Mouse (Mus musculus) gastrocnemius, adult 18-20 months (tissue): ENCODE data around the gene Nup214. TPM values are rescaled to one million over a fixed set of nuclear protein-coding genes. Genes with fewer than 3 reads are reported as not detected.
"Not testable (repeated sequence)": the region's sequence is repeated elsewhere in the genome, so short reads cannot be mapped to it uniquely, and the experiment has no call there.

ENCODE experiments used
- DNase-seq: peaks from one replicate; pipeline ENCODE4 v3.0.0; 2021; ENCODE audit warnings: low spot score
- total RNA-seq, 2 experiments: library from RNA; stranded (reverse); gene quantifications; 2 replicates each; pipeline ENCODE4 v1.2.3; 2021

Gene Nup214
- total RNA-seq, 2 experiments from 2014 or later = 18.0 to 23.5 TPM

DNA sequence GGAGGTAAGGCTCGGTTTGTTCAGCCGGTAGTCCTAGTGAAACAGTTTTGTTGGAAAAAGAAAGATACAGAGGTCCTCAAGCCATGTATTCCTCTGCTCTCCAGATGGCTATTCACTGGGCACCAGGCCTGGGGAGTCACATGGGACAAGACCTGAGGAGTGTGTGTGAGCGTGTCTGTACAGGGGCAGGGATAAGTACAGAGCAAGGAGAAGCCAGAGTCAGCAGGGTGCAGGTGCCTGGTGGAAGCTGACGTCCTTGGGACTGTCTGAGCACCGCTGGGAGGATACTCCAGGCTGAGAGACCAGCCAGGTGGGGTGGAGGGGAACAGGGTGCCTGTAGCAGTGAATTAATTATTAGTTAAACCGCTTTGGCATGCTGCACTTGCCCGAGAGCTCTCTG is 10.7 kb upstream of the Nup214 start:
- DNase-seq = no peak

DNA sequence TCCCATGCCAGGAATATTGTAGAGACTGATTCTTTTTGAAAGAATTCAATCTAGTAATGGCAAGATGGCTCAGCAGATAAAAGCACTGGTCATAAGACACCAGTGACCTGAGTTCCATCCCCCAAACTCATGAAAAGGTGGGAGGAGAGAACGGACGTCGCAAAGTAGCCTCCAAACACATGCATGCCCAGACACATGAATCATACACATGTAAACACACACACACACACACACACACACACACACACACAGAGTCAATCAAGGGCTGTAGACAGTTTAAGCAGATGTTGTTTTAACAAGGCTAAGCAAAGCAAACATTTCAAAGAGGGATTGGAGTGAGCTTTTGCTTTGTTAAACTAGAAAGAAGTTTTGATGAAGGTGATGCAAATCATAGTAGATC is 10.0 kb upstream of the Nup214 start:
- DNase-seq = no peak

DNA sequence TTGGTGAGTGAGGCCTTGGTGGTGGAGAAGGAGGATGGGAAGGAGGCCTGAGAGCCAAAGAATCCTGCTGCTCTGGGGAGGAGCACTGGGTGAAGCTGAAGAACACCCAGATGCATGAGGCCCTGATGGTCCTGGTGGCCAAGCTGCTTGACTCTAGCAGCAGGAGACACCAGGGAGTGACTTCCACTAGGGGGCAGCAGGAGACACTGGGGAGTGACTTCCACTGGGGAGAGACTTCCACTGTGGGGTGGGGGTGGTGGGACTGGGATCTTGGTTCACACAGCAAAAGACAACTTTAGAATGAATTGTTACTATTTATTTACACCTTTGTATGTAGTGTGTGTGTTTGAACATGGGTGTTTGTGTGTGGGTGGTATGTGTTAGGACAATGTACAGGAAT is 9.1 kb upstream of the Nup214 start:
- DNase-seq = peak; percentile 45

DNA sequence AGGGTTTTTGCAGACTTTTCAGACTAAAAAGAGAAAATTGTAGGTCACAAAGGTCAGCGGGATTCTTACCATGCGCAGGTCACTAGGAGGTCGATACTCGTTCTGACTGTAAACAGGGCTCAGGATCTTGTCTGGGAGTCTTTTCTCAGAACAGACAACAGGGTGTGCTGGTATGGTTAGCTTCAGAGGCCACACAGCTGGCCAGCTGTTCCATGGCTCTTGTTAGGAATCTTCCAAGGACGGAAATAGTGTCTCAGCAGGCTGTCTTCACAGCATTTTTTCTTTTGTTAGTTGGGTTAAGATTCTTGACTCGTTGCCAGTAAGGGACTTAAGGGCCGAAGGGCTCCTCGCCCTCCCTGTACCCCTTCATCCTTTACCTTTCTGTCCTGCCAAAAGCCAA is 7.4 kb upstream of the Nup214 start:
- no peak for DNase-seq

DNA sequence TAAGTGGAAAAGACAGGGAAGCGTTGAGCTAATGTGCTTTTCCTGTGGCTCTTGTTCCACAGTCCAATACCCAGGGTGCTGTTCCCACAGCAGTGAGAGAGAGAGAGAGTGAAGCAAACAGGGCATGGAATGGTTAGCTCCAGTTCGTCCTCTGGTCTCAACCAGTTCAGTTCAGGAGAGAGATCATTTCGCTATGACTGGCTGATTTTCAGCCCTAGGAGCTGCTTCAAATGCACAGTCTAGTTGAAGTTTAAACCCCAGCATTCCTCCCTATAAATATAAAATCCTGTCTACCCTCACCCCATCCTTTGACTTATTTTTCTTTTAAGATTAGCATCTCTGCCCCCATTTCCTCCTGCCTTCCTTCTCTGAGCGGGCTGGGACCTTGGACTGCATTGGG is 1.6 kb upstream of the Nup214 start:
- no peak for DNase-seq

DNA sequence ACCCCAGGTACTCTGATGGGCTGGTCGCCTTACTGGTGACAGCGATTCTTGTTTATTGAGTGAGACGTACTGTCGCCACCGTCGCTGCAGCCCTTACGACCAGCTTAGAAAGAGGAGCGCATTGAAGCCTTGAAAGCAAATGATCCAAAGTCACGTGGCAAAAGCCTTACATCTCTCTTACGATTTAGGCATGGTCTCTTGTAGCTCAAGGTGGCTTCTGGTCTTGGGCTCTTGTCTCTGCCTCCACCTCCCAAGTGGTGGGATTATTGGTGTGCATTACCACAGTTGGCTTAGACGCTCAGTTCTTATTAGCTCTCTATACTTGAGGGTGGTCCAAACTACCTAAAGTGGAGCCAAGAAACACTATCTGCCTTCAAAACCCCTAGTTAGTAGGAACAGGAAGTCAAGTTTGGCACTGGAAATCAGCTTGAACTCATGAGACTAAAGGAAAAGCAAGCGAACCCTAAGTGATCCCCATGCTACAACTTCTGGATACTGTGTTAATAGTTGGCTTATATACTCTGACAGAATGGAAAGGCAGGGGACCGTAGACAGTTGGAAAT is 654 bp downstream of the Nup214 start:
- DNase-seq = no peak

DNA sequence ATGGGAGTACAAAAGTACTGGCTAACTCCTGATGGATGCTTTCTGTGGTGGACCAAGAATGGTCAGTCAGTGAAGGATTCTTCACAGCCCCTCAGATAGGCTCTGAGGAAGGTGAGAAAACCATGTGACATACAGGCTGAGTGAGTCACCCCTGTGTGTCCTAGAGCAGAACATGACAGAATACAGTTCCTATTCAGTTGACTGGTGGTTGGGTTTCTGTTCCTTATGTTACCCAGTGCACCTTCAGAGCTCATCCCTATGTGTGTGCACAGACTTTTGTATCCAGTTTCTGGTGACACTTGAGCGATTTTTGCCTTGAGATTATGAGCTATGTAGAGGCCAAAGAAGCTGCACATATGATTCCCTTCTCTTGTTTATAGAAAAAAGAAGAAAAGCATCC is 13.5 kb downstream of the Nup214 start:
- DNase-seq = no peak

DNA sequence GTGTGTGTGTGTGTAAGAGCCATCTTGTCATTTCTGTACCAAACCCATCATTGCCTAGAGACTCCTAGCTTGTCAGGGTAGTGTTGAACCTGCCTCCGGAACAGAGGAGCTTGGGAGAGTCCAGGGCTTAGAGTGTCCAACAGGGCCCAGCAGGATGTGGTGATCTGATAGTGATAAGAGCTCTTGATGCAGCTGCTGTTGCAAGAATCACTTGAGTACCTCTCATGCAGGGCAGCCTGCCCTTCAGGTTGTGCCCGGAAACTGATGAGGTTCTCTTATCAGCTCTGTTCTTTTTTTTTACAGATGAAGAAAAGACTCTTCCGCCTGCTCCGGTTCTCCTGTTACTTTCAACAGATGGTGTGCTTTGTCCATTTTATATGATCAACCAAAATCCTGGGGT is 16.7 kb downstream of the Nup214 start:
- DNase-seq = no peak

DNA sequence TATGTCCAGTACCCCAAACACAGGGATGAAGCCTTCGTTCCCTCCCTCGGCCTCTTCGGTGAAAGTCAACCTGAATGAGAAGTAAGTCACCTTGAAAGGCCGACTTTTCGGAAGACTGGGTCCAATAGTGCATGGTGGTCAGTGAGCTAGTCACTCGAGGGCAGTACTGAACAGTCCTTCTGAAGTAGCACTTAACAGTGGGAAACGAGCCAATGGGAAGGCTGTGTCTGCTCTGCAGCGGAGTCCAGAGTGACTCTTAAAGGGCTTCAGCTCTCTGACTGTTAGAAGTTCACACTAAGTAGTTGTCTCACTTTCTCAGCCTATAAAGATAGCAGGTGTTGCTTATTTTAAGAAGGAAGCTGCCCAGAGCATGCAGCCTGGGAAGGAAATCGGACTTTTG is 20.7 kb downstream of the Nup214 start:
- DNase-seq = no peak

DNA sequence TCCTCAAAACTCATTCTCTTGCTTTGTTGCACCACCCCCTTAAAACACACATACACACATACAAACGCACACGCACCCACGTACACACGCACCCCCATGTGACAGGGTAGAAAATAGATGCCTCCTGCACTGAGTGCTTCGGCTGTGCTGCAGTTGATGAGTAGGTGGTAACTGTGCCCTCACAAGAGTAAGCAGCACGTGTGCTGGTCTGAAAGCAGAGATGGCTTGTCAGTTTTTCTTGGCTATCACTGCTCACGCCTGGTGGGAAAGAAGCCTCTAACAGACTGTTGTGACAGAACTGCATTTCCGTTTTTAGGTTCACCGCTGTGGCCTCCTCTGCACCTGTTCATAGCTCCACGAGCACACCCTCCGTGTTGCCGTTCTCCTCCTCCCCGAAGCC is 21.8 kb downstream of the Nup214 start:
- DNase-seq = no peak

DNA sequence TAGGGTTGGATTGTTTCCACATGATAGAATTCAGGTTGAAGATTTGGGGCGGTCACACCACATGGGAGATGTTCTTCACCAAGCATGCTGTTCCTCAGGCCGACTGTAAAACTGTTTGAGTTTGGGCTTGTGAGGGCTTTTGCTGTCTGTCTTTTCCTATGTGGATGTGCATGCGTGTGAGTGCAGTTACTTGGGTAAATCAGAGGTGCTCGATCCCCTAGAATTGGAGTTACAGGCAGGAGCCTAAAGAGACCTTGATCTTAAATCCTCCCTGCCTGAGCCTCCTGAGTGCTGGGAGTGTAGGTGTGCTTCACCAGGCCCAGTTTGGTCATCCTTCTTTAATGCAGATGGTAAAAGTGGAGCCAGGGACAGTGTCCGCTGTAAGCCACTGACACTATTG is 23.3 kb downstream of the Nup214 start:
- DNase-seq = no peak

DNA sequence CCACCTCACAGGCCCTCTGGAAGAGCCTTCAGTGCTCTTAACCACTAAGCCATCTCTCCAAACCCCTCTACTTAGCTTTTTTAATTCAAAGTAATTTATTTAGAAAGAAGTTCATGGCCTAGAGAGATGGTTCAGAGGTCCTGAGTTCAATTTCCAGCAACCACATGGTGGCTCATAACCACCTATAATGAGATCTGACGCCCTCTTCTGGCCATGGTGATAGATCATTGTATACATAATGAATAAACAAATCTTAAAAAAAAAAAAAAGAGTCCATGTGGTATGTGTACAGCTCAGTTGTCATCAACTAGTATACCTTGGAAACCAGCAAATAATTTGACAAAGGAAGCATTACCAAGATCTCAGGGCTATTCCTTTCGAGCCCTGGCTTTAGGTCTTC is 24.2 kb downstream of the Nup214 start:
- DNase-seq = no peak

DNA sequence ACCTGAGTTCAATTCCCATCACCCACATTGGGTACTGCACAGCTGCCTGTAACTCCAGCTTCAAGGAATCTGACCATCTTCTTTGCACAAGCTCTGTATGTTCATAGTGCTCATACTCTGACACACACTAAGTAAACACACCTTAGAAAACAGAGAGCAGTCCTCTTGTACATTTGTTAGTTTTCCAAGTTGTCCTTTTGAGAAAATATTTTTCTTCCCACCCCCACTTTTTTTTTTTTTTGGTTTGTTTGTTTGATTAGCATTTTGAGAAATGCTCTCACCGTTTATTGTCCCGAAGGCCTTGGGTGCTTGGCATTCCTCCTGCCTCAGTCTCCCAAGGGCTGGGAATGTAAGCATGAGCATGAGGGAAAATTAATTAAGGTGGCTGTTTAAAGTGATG is 34.1 kb downstream of the Nup214 start:
- no peak for DNase-seq

DNA sequence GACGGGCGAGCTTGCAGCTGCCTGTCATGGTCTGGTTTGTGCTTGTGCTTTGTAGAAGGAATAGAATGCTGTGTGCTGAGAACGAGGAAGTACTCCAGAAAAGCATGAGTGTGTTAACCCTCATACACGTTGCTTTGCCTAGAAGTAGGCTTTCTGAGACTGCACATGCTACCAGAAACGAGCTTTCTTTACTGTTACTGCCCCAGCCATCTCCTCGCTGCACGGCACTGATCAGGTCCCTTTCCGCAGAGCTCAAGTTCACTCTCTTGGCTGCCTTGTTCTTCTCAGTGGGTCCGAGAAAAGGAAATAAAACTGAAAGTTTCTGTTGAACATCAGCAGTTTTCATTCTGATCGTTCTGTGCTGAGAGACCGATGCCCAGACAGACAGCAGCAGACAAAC is 34.5 kb downstream of the Nup214 start:
- no peak for DNase-seq

DNA sequence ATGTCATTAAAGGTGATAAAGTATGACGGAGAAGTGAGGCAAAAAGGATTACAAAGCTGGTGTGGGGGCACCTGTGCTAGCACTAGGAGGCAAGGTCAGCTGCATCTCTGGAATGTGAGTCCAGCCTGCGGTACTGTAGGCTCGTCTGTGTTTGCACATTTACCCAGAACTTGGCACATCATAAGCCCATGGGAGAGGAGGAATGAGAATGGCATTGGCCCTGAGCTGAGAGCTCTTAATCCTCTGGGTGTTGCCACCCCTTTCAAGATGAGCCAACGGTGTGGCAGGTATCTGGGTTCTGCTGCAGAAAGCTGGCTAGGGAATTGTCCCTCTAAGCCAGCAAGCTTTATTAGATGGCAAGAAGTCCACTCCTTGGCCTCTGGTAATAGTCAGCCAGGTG is 45.5 kb downstream of the Nup214 start:
- DNase-seq = no peak

DNA sequence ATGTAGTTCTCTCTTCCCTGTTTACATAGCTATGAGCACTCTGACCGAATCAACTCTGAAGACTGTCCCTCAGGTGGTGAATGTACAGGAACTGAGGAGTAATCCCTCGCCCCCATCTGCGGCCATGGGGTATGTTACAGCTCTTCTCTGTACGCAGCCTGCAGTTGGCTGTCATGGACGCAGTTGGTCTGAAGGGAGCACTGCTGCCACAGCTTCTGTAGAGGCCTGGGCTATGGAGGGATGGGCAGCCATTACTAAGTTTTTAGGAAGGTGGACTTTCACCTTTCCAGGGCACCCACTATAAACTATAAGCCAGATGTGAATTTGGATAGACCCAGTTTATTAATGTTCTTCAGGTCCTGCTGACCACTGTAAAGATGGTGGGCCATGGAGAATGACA is 46.0 kb downstream of the Nup214 start:
- no peak for DNase-seq

DNA sequence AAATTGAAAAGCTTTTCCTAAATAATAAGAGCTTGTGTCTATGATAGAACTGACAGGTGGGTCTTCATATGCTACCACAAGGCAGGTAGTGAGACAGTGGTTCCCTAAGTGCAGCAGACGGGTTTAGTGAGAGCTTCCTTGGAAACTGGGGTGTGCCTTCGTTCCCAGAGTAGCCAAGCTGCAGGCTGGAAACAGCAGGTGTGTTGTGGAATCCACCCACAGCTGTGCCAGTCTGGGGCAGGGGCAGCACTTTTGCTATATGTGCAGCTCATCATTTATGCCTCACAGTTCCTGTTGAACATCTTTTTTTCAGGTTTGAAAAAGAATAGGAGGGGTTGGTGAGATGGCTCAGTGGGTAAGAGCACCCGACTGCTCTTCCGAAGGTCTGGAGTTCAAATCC is 50.1 kb downstream of the Nup214 start:
- DNase-seq = no peak

DNA sequence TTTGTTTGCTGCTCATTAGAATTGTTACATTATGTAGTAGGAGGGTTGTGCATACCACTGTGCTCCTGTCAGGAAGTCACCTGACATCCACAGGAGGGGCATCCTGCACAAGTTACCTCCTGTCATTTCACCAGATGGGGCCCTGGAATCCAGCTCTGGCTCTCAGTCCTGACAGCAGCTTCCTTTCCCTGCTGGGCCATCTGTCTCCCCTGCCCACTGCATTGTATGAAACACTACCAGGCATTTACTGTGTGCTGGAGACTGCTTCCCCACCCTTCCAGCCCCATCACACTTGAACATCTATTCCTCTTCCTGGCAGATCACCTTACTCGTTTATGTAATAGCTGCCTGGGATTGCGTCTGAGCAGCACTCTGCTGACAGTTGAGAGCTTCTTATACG is 55.4 kb downstream of the Nup214 start:
- no peak for DNase-seq

DNA sequence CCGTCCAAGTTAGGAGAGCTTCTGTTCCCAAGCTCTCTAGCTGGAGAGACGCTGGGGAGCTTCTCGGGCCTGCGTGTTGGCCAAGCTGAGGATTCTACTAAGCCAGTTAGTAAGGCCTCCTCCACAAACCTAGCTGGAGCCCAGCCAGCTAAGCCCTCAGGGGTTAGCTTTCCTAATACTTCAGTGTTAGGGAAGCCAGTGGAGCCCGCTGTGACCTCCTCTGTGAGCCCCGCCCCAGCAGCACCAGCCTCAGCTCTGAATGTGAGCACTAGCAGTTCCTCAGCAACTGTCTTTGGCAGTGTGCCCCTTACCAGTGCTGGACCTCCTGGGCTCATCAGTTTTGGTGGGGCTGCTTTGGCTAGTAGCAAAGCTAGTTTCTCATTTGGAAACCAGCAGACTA is 59.2 kb downstream of the Nup214 start:
- peak; percentile 83 for DNase-seq

DNA sequence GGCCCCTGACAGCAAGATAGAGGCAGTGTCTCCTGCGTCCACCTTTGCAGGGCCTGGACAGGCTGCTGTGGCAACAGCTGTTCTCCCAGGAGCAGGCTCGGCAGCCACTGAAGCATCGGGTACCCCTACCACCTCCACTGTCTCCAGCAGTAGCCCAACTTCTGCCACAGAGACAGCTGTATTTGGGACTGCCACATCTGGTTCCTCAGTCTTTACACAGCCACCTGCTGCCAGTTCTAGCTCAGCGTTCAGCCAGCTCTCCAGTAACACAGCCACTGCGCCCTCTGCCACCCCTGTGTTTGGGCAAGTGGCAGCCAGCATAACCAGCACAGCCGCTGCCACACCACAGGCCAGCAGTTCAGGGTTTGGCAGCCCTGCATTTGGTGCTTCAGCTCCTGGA is 60.0 kb downstream of the Nup214 start:
- no peak for DNase-seq

DNA sequence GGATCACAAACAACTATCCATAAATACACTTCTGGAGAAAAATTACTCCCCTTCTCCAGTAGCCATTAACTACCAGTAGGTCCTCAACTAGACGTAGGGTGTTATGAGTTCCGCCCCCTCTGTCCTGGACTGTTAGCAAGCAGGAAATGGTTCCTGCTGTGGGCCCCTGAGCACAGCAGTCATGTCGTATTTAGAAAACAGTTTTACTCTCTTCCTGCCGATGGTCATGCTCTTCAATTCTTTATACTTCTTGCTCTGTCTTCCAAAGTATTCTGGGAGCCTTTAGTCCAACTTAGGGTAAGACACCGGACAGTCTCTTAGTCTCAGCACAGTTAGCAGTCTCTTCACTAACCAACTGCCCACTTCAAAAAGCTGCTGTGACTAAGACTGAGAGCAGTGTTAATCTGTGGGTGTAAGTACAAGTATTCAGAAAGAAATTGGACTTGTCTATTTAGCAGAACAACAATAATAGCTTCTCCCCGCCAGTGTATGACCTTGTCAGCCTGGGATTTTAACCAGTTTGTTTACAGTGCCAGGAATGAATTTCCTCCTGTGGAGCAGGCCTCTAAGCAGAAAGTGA is 63.1 kb downstream of the Nup214 start:
- no peak for DNase-seq

DNA sequence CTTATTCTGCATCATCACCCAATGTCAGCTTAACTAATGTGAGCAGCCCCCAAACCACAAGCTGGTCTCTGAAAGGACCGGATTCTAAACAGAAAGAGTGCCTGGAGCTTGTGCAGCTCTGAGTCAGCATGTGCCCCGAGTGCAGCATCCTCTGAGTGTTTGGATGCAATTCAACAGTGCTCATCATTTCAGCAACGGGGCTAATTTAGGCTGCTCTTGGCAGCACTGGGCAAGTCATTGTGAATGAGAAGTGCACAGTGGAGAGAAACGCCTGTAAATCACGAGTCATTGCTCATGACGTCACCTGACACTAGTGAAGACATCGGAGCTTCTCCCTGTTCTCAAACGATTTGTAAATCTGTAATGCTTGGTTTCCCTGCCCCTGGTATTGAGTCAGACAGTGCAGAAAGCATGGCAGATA is 64.4 kb downstream of the Nup214 start:
- peak; percentile 75 for DNase-seq

DNA sequence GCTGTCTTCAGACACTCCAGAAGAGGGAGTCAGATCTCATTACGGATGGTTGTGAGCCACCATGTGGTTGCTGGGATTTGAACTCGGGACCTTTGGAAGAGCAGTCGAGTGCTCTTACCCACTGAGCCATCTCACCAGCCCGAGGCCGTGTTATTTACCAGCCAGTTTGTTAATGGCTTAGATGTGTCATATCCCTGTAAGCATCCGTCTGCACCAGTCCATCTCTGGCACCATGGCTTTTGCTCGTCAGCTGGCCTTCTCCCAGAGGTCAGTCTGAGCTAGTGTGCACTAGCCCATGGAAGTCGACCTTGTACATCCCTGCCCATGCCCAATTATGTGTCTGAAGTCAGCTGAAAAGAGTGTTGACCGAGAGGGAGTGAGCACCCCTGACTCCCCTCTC is 66.4 kb downstream of the Nup214 start:
- not testable (repeated sequence) for DNase-seq

DNA sequence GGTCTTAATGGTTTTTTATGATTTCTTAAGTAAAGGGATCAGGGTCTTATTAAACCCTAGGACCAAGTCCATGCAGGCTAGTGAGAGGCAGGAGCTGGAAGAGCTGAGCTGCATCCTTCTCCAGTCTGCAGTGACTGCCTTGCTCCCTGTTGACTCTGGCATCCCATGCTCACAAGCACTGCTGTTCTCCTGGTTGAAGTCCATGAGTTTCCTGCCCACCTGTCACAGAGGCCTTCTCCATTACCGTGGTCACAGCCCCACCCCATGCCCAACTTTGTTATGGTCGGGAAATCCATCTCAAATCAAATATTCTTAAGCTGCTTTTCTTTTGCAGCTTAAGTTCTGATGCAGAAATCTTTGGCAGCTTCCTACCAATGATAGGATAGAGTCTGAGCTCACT is 66.9 kb downstream of the Nup214 start:
- DNase-seq = no peak
